Comparison of ENCODE assay signal across 31 mouse cellular contexts in genomic region chr14:80959966-80960365, GRCm38 (mm10).
DNase-seq lines count a peak whose midpoint lies in the region; ATAC-seq and TF ChIP-seq lines count a peak whose summit lies in the region.
"Had no signal": no experiment of that assay in that cellular context is flagged by ENCODE, and none has a peak within 500 bp of the region (broad histone marks: within the 10 kb centered on the region; RNA-seq: fewer than 3 reads in every experiment).

No protein-coding gene starts in this region.

- H3K9ac ChIP-seq in forebrain, embryonic 15.5 days (replicated peaks), result no peak overlapping the region
- no peak overlapping the region for H3K9ac ChIP-seq in forebrain, embryonic 12.5 days
- H3K9ac ChIP-seq in midbrain, embryonic 15.5 days, result no peak overlapping the region
- H3K9ac ChIP-seq: embryonic facial prominence, embryonic 13.5 days; forebrain, embryonic 13.5 days; heart, embryonic 12.5 days; heart, embryonic 15.5 days; hindbrain, embryonic 12.5 days had no signal

- H3K36me3 ChIP-seq in forebrain, embryonic 15.5 days, result no peaks in the 10 kb centered on the region
- no peaks in the 10 kb centered on the region for H3K36me3 ChIP-seq in forebrain, embryonic 12.5 days (replicated peaks)
- no peaks in the 10 kb centered on the region for H3K36me3 ChIP-seq in midbrain, embryonic 15.5 days (replicated peaks)
- H3K36me3 ChIP-seq: embryonic facial prominence, embryonic 10.5 days; embryonic facial prominence, embryonic 13.5 days; G1E; heart, embryonic 12.5 days; heart, embryonic 15.5 days; hindbrain, embryonic 12.5 days had no signal

- H3K27me3 ChIP-seq in forebrain, embryonic 15.5 days, result no peaks in the 10 kb centered on the region
- no peaks in the 10 kb centered on the region for H3K27me3 ChIP-seq in forebrain, embryonic 12.5 days
- H3K27me3 ChIP-seq in midbrain, embryonic 15.5 days (replicated peaks), result no peaks in the 10 kb centered on the region
- H3K27me3 ChIP-seq: CH12.LX; embryonic facial prominence, embryonic 13.5 days; forebrain, embryonic 13.5 days; heart, embryonic 12.5 days; heart, embryonic 15.5 days; hindbrain, embryonic 12.5 days; Patski had no signal

- TF ChIP-seq CTCF in layer of hippocampus, adult 2 months (conservative IDR thresholded peaks at IDR 0.05), result no peak

- H3K27ac ChIP-seq in forebrain, embryonic 15.5 days (replicated peaks), result no peak overlapping the region
- H3K27ac ChIP-seq in forebrain, embryonic 12.5 days, result no peak overlapping the region
- peak overlapping the region; percentile 57 for H3K27ac ChIP-seq in layer of hippocampus, adult 2 months
- H3K27ac ChIP-seq in midbrain, embryonic 15.5 days, result no peak overlapping the region
- H3K27ac ChIP-seq: embryonic facial prominence, embryonic 10.5 days; embryonic facial prominence, embryonic 13.5 days; forebrain, embryonic 13.5 days; heart, embryonic 15.5 days; hindbrain, embryonic 12.5 days had no signal

- H3K4me3 ChIP-seq in forebrain, embryonic 15.5 days, result no peak overlapping the region
- H3K4me3 ChIP-seq in forebrain, embryonic 12.5 days (replicated peaks), result no peak overlapping the region
- no peak overlapping the region for H3K4me3 ChIP-seq in layer of hippocampus, adult 2 months
- no peak overlapping the region for H3K4me3 ChIP-seq in midbrain, embryonic 15.5 days
- H3K4me3 ChIP-seq: embryonic facial prominence, embryonic 10.5 days; embryonic facial prominence, embryonic 13.5 days; erythroblast, embryonic 14.5 days; forebrain, embryonic 13.5 days; heart, embryonic 12.5 days; heart, embryonic 15.5 days; hindbrain, embryonic 12.5 days had no signal

- no peaks in the 10 kb centered on the region for H3K4me1 ChIP-seq in forebrain, embryonic 15.5 days
- no peaks in the 10 kb centered on the region for H3K4me1 ChIP-seq in forebrain, embryonic 12.5 days
- H3K4me1 ChIP-seq in midbrain, embryonic 15.5 days, result no peaks in the 10 kb centered on the region
- H3K4me1 ChIP-seq: embryonic facial prominence, embryonic 10.5 days; embryonic facial prominence, embryonic 13.5 days; forebrain, embryonic 13.5 days; heart, embryonic 12.5 days; heart, embryonic 15.5 days; hindbrain, embryonic 12.5 days had no signal

- WGBS in forebrain, embryonic 15.5 days, result 66% methylated on average over 2 of the region's 2 CpGs
- whole genome bisulfite sequencing in forebrain, embryonic 12.5 days, result 77% methylated on average over 2 of the region's 2 CpGs
- 42% methylated on average over 2 of the region's 2 CpGs for WGBS in midbrain, embryonic 15.5 days

- ATAC-seq in forebrain, embryonic 15.5 days (replicated peaks), result 0 out of 2 replicates have a peak, but pooled peaks have one; percentile 55
- ATAC-seq in forebrain, embryonic 12.5 days (ENCODE audit: low FRiP score), result no peak
- peak; percentile 50; the same call in 1 of the 2 replicates for ATAC-seq in midbrain, embryonic 15.5 days (replicated peaks)
- ATAC-seq: forebrain, embryonic 13.5 days; Patski had no signal

- DNase-seq in layer of hippocampus, adult 2 months (ENCODE audit: low spot score in 2 of 2), result peak in 1 of 2 experiments; percentile 8
- DNase-seq in layer of hippocampus, adult 8-10 months (ENCODE audit: low spot score in 2 of 2), result no peak
- DNase-seq in brain, adult 2 months (ENCODE audit: low read depth, low spot score), result peak; percentile 12
- no peak for DNase-seq in heart, adult 8-10 months (ENCODE audit: low spot score)
- no peak for DNase-seq in natural killer cell, adult 2 months (ENCODE audit: low spot score in 2 of 2)
- DNase-seq: adrenal gland, postnatal 10 days; adrenal gland, postnatal 36 days; B cell, adult 2 months; cerebellum, adult 11-12 months; cerebellum, adult 8-10 months; cerebellum, postnatal 10 days; cerebellum, postnatal 36 days; embryo, embryonic 11 days; gastrocnemius, postnatal 10 days; gastrocnemius, postnatal 36 days; heart, postnatal 10 days; heart, postnatal 4 days; kidney, adult 11 months had no signal

- H3K4me2 ChIP-seq in forebrain, embryonic 15.5 days (replicated peaks), result no peak overlapping the region
- no peak overlapping the region for H3K4me2 ChIP-seq in forebrain, embryonic 12.5 days
- H3K4me2 ChIP-seq in midbrain, embryonic 15.5 days, result no peak overlapping the region
- H3K4me2 ChIP-seq: embryonic facial prominence, embryonic 13.5 days; forebrain, embryonic 13.5 days; heart, embryonic 12.5 days; heart, embryonic 15.5 days; hindbrain, embryonic 12.5 days had no signal

- H3K9me3 ChIP-seq in forebrain, embryonic 15.5 days, result no peaks in the 10 kb centered on the region
- H3K9me3 ChIP-seq in forebrain, embryonic 12.5 days, result no peaks in the 10 kb centered on the region
- H3K9me3 ChIP-seq in midbrain, embryonic 15.5 days, result no peaks in the 10 kb centered on the region
- H3K9me3 ChIP-seq: embryonic facial prominence, embryonic 10.5 days; embryonic facial prominence, embryonic 13.5 days; forebrain, embryonic 13.5 days; G1E; heart, embryonic 12.5 days; heart, embryonic 15.5 days; hindbrain, embryonic 12.5 days had no signal
